Mouse (Mus musculus) embryonic facial prominence, embryonic 11.5 days (tissue): ENCODE measurements around the gene Zbed6. TPM values are rescaled to one million over a fixed set of nuclear protein-coding genes. Genes with fewer than 3 reads are reported as not detected.

Experiments used
- ATAC-seq: fragments of 200-750 bp; cut with Nextera tagmentation; replicated peaks from 2 replicates; pipeline ENCODE4 v1.8.0; 2017; ENCODE audit warnings: low read depth; ENCODE audit not compliant: insufficient number of reproducible peaks, low FRiP score, low TSS enrichment
- DNase-seq: peaks from one replicate; pipeline ENCODE4 v3.0.0-alpha.2; 2015; ENCODE audit warnings: low spot score
- H3K27ac ChIP-seq: fragments of 300-500 bp; sonication (generic); replicated peaks from 2 replicates; pipeline ENCODE4 v1.5.1; 2014; ENCODE audit warnings: mild to moderate bottlenecking, low read depth, low read length, control low read depth
- H3K27me3 ChIP-seq: fragments of 300-500 bp; sonication (generic); 2 replicates; pipeline ENCODE4 v1.6.1; 2014; ENCODE audit warnings: mild to moderate bottlenecking, low read length, moderate library complexity, mixed read lengths; ENCODE audit not compliant: control insufficient read depth, insufficient read depth
- H3K36me3 ChIP-seq: fragments of 300-500 bp; sonication (generic); replicated peaks from 2 replicates; pipeline ENCODE4 v1.6.1; 2014; ENCODE audit warnings: low read depth, mild to moderate bottlenecking, low read length, moderate library complexity, mixed read lengths; ENCODE audit not compliant: control insufficient read depth, insufficient read depth
- H3K4me1 ChIP-seq: fragments of 300-500 bp; sonication (generic); 2 replicates; pipeline ENCODE4 v1.6.1; 2014; ENCODE audit warnings: low read length, mixed read lengths; ENCODE audit not compliant: control insufficient read depth, insufficient read depth
- H3K4me2 ChIP-seq: fragments of 300-500 bp; sonication (generic); 2 replicates; pipeline ENCODE4 v1.6.1; 2014; ENCODE audit warnings: low read depth, mild to moderate bottlenecking, control low read depth, low read length, moderate library complexity
- H3K4me3 ChIP-seq: fragments of 300-500 bp; sonication (generic); 2 replicates; pipeline ENCODE4 v1.5.1; 2014; ENCODE audit warnings: low read depth, low read length, control low read depth
- H3K9ac ChIP-seq: fragments of 300-500 bp; sonication (generic); replicated peaks from 2 replicates; pipeline ENCODE4 v1.6.1; 2014; ENCODE audit warnings: mild to moderate bottlenecking, control low read depth, low read length
- H3K9me3 ChIP-seq: fragments of 300-500 bp; sonication (generic); replicated peaks from 2 replicates; pipeline ENCODE4 v1.6.1; 2016; ENCODE audit warnings: mild to moderate bottlenecking, low read length, inconsistent platforms, mixed read lengths; ENCODE audit not compliant: control insufficient read depth
- WGBS: fragments of 180-500 bp; shearing (Covaris S2); extraction: QIAGEN DNeasy Blood & Tissue Kit; methylation state at CpG from one replicate; pipeline ENCODE4 v1.1.7; 2014; 5-methylcytosine and 5-hydroxymethylcytosine counted together
- polyA plus RNA-seq: library from polyadenylated mRNA; unstranded; fragments of >200 nt; fragmentation: Nextera tagmentation; extraction: Ambion mirVana; gene quantifications from 2 replicates; pipeline ENCODE4 v1.2.1, GENCODE M21; 2014

Zbed6 gene
- polyA plus RNA-seq, 1 experiment from 2014 or later = not detected

GRCm38 (mm10) chr1:133661203-133661933 is 683 bp upstream of the Zbed6 start, which contains the start of gene Gm38394:
TSS of gene Gm38394 (minus strand) at chr1:133661318.
- Histone ChIP-seq H3K4me3 (peak within 1 kb of the TSS; percentile 89), H3K4me2 (peak within 1 kb of the TSS; percentile 71), H3K9me3 (no peaks in the 10 kb centered on the region), H3K36me3 (no peaks in the 10 kb centered on the region), H3K4me1 (peaks cover 4% of the 10 kb centered on the region; the same call in 1 of the 2 replicates), H3K9ac (peak within 1 kb of the TSS; percentile 92), H3K27ac (peak within 1 kb of the TSS; percentile 87), H3K27me3 (no peaks in the 10 kb centered on the region)
- ATAC-seq (peak; percentile 98), DNase-seq (peak; percentile 99)
- WGBS = 3% methylated on average over 26 of the region's 26 CpGs

DNA sequence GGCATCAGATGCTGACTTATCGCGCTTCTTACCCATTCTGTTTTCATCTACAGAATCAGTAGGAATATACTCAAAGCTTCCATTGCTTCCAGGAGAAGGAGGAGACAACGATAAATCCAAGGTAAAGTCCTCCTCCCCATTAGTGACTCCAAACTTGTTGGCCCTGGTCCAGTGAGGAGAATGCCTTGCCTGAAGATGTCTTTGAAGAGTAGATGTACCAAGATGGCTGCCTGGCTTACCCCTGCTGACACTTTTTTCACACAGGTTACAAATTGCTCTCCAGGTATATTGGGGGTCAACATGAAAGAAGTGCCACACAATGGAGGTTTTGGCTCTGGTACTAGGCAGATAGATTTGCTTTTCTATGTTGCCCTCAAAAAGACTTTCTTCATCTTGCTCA is 1.8 kb downstream of the Zbed6 start:
- no peak overlapping the region for H3K27ac ChIP-seq
- no peak overlapping the region for H3K4me3 ChIP-seq
- H3K4me2 ChIP-seq = no peak overlapping the region
- DNase-seq (no peak), ATAC-seq (no peak)
- H3K9ac ChIP-seq = no peak overlapping the region
- peaks cover 4% of the 10 kb centered on the region; the same call in 1 of the 2 replicates for H3K4me1 ChIP-seq
- no peaks in the 10 kb centered on the region for H3K27me3 ChIP-seq
- H3K9me3 ChIP-seq = no peaks in the 10 kb centered on the region
- H3K36me3 ChIP-seq = no peaks in the 10 kb centered on the region
- WGBS = 73% methylated on average over 3 of the region's 3 CpGs

DNA sequence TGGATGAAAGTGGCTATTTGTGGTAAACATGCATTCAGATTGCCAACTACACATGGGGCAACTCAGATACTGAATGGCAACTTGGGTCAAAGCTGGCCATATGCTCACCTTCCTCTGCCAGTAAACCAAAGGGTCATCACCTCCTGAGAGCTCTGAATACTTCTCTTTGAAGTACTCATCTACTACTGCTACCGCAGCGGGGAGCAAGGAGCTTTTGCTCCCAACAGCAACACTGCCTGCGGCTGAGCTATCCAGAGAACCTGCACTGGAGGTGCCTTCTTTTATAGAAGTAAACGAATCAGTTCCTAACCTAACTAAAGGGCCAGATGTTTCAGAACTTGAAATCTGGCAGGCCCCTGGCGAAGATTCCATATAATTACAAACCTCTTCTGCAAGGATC is 3.9 kb downstream of the Zbed6 start:
- H3K4me2 ChIP-seq = no peak overlapping the region
- no peaks in the 10 kb centered on the region for H3K9me3 ChIP-seq
- H3K36me3 ChIP-seq = no peaks in the 10 kb centered on the region
- peaks cover 4% of the 10 kb centered on the region; the same call in 1 of the 2 replicates for H3K4me1 ChIP-seq
- 69% methylated on average over 5 of the region's 5 CpGs for WGBS
- no peaks in the 10 kb centered on the region for H3K27me3 ChIP-seq
- ATAC-seq = no peak
- no peak for DNase-seq
- no peak overlapping the region for H3K4me3 ChIP-seq
- H3K27ac ChIP-seq = no peak overlapping the region
- no peak overlapping the region for H3K9ac ChIP-seq

GRCm38 (mm10) chr1:133653033-133653432 is 7.7 kb downstream of the Zbed6 start:
- no peak overlapping the region for H3K27ac ChIP-seq
- no peaks in the 10 kb centered on the region for H3K36me3 ChIP-seq
- no peak overlapping the region for H3K9ac ChIP-seq
- H3K4me3 ChIP-seq = no peak overlapping the region
- H3K4me2 ChIP-seq = no peak overlapping the region
- H3K9me3 ChIP-seq = no peaks in the 10 kb centered on the region
- DNase-seq = no peak
- no peak for ATAC-seq
- H3K27me3 ChIP-seq = no peaks in the 10 kb centered on the region
- H3K4me1 ChIP-seq = peaks cover 4% of the 10 kb centered on the region; the same call in 1 of the 2 replicates
- 98% methylated on average over 1 of the region's 1 CpGs for WGBS

DNA sequence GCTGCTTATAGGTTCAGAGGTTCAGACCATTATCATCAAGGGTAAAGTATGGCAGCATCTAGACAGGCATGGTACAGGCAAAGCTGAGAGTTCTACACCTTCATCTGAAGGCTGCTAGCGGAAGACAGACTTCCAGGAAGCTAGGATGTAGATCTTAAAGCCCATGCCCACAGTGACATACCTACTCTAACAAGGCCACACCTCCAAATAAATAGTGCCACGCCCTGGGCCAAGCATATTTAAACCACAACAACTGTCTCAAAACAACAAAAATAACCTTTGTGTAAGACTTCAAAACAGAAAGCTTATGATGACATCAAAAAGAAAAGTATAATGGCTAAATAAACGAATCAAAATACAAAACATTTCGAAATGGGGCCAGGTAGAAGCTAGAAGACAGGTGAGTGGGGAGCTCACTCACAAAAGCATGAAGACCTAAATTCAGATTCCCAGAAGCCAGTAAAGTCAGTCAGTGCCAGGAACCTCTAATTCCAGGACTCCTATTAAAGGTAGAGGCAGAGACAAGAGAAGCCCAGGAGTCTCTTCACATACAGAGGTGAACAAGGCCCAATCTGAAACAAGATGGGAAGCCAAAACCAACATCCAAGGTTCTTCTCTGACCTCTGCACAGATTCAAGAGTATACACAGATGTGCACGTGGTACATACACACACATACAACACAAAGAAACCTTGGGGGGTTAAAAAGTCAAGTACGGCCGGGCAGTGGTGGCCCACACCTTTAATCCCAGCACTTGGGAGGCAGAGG is 10.2 kb downstream of the Zbed6 start:
- H3K4me3 ChIP-seq = no peak overlapping the region
- no peak overlapping the region for H3K9ac ChIP-seq
- DNase-seq (no peak), ATAC-seq (no peak)
- no peak overlapping the region for H3K4me2 ChIP-seq
- H3K36me3 ChIP-seq = no peaks in the 10 kb centered on the region; the same call in 1 of the 2 replicates
- WGBS = 92% methylated on average over 7 of the region's 7 CpGs
- no peak overlapping the region for H3K27ac ChIP-seq
- H3K9me3 ChIP-seq = no peaks in the 10 kb centered on the region
- no peaks in the 10 kb centered on the region for H3K27me3 ChIP-seq
- no peaks in the 10 kb centered on the region for H3K4me1 ChIP-seq

GRCm38 (mm10) chr1:133645652-133646051 is 15.0 kb downstream of the Zbed6 start:
- ATAC-seq (no peak), DNase-seq (no peak)
- WGBS = 94% methylated on average over 5 of the region's 5 CpGs
- Histone ChIP-seq H3K9me3 (no peaks in the 10 kb centered on the region), H3K4me3 (no peak overlapping the region), H3K9ac (no peak overlapping the region), H3K27ac (no peak overlapping the region), H3K27me3 (no peaks in the 10 kb centered on the region), H3K4me2 (no peak overlapping the region), H3K36me3 (peaks cover 5% of the 10 kb centered on the region), H3K4me1 (no peaks in the 10 kb centered on the region)

DNA sequence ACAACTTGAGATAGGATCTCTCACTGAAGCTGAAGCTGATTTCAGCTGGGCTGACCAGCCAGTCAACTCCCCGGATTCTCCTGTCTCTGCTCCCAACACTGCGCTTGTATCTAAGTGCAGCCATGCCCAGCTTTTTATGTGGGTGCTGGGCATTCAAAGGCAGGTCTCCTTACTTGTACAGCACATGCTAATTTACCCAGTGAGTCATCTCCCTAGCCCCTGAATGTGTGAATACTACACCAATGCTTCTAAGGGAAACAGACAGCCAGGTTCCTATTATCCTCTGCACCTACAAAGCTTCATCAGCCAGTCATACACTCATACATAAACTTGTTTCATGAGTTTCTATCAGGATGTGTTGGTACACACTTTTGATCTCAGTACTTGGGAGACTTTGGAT is 19.5 kb downstream of the Zbed6 start:
- DNase-seq (no peak), ATAC-seq (no peak)
- WGBS = 98% methylated on average over 2 of the region's 2 CpGs
- Histone ChIP-seq H3K4me3 (no peak overlapping the region), H3K4me1 (no peaks in the 10 kb centered on the region), H3K27me3 (no peaks in the 10 kb centered on the region), H3K36me3 (peaks cover 7% of the 10 kb centered on the region), H3K9ac (no peak overlapping the region), H3K4me2 (no peak overlapping the region), H3K9me3 (no peaks in the 10 kb centered on the region), H3K27ac (no peak overlapping the region)

- no peak for ATAC-seq
- no peak overlapping the region for H3K4me2 ChIP-seq
- H3K27ac ChIP-seq = no peak overlapping the region
- WGBS = 90% methylated on average over 6 of the region's 6 CpGs
- no peaks in the 10 kb centered on the region for H3K27me3 ChIP-seq
- DNase-seq = no peak
- no peaks in the 10 kb centered on the region for H3K4me1 ChIP-seq
- H3K9me3 ChIP-seq = no peaks in the 10 kb centered on the region
- H3K9ac ChIP-seq = no peak overlapping the region
- peaks cover 10% of the 10 kb centered on the region for H3K36me3 ChIP-seq
- H3K4me3 ChIP-seq = no peak overlapping the region
Observed at GRCm38 (mm10) chr1:133638517-133638916, 22.2 kb downstream of the Zbed6 start.
